Mouse (Mus musculus): Measurements from ENCODE around the gene Tirap. TPM values are rescaled to one million over a fixed set of nuclear protein-coding genes. Genes with fewer than 3 reads are reported as not detected.
A peak's percentile ranks its signal among the peaks of the same experiment; 100 is the strongest.

Gene Tirap
- polyA plus RNA-seq, 1 experiment from 2014 or later = 10.6 TPM

GRCm38 (mm10) chr9:35204421-35204820, 4.3 kb upstream of the Tirap start:
- Histone ChIP-seq H3K27me3 (ENCODE audit: insufficient read depth, low read length) (no peaks in the 10 kb centered on the region), H3K4me3 (ENCODE audit: low read depth, low read length) (no peak overlapping the region), H3K9me3 (ENCODE audit: low read length) (no peaks in the 10 kb centered on the region), H3K4me1 (ENCODE audit: insufficient read depth) (peaks cover 12% of the 10 kb centered on the region), H3K27ac (ENCODE audit: low read depth) (no peak overlapping the region), H3K4me2 (ENCODE audit: low read depth, low read length) (no peak overlapping the region), H3K36me3 (replicated peaks; ENCODE audit: insufficient read depth, low read length) (peaks cover 48% of the 10 kb centered on the region), H3K9ac (replicated peaks) (no peak overlapping the region)
- WGBS (ENCODE audit: insufficient replicate concordance) = 86% methylated on average over 2 of the region's 2 CpGs
- TF ChIP-seq EP300 (IDR thresholded peaks at IDR 0.05; ENCODE audit: low read depth) (no peak), CTCF (IDR thresholded peaks at IDR 0.05; ENCODE audit: low read depth) (no peak)
- no peak for ATAC-seq
- DNase-seq = no peak

GRCm38 (mm10) chr9:35203536-35203935, 3.4 kb upstream of the Tirap start:
- H3K4me1 ChIP-seq (ENCODE audit: insufficient read depth) = peaks cover 12% of the 10 kb centered on the region
- 25% methylated on average over 3 of the region's 3 CpGs for WGBS (ENCODE audit: insufficient replicate concordance)

GRCm38 (mm10) chr9:35200529-35201060, 504 bp upstream of the Tirap start:
- DNase-seq (no peak), ATAC-seq (no peak)
- peak; percentile 18; the same call in 1 of the 2 replicates for TF ChIP-seq EP300 (IDR thresholded peaks at IDR 0.05; ENCODE audit: low read depth)
- no peak for TF ChIP-seq CTCF (IDR thresholded peaks at IDR 0.05; ENCODE audit: low read depth)
- H3K36me3 ChIP-seq (replicated peaks; ENCODE audit: insufficient read depth, low read length) = peaks cover 13% of the 10 kb centered on the region
- H3K9me3 ChIP-seq (ENCODE audit: low read length) = no peaks in the 10 kb centered on the region
- whole genome bisulfite sequencing (ENCODE audit: insufficient replicate concordance) = 35% methylated on average over 9 of the region's 9 CpGs
- H3K9ac ChIP-seq (replicated peaks) = peak overlapping the region; percentile 84
- H3K4me2 ChIP-seq (ENCODE audit: low read depth, low read length) = peak overlapping the region; percentile 86
- H3K27ac ChIP-seq (ENCODE audit: low read depth) = peak overlapping the region; percentile 94; the same call in 1 of the 2 replicates
- H3K4me1 ChIP-seq (ENCODE audit: insufficient read depth) = peaks cover 16% of the 10 kb centered on the region
- H3K27me3 ChIP-seq (ENCODE audit: insufficient read depth, low read length) = no peaks in the 10 kb centered on the region
- H3K4me3 ChIP-seq (ENCODE audit: low read depth, low read length) = peak overlapping the region; percentile 72

More at GRCm38 (mm10) chr9:35203536-35203935, 3.4 kb upstream of the Tirap start:
- ATAC-seq = no peak
- Histone ChIP-seq H3K9ac (replicated peaks) (no peak overlapping the region), H3K4me3 (ENCODE audit: low read depth, low read length) (no peak overlapping the region), H3K27ac (ENCODE audit: low read depth) (no peak overlapping the region), H3K36me3 (replicated peaks; ENCODE audit: insufficient read depth, low read length) (peaks cover 40% of the 10 kb centered on the region), H3K9me3 (ENCODE audit: low read length) (no peaks in the 10 kb centered on the region), H3K4me2 (ENCODE audit: low read depth, low read length) (no peak overlapping the region), H3K27me3 (ENCODE audit: insufficient read depth, low read length) (no peaks in the 10 kb centered on the region)
- no peak for TF ChIP-seq CTCF (IDR thresholded peaks at IDR 0.05; ENCODE audit: low read depth)
- no peak for TF ChIP-seq EP300 (IDR thresholded peaks at IDR 0.05; ENCODE audit: low read depth)
- DNase-seq = no peak

GRCm38 (mm10) chr9:35198945-35199771, 933 bp downstream of the Tirap start:
- no peaks in the 10 kb centered on the region for H3K27me3 ChIP-seq (ENCODE audit: insufficient read depth, low read length)
- 16% methylated on average over 18 of the region's 18 CpGs for WGBS (ENCODE audit: insufficient replicate concordance)
- H3K9ac ChIP-seq (replicated peaks) = peak overlapping the region; percentile 84

DNA sequence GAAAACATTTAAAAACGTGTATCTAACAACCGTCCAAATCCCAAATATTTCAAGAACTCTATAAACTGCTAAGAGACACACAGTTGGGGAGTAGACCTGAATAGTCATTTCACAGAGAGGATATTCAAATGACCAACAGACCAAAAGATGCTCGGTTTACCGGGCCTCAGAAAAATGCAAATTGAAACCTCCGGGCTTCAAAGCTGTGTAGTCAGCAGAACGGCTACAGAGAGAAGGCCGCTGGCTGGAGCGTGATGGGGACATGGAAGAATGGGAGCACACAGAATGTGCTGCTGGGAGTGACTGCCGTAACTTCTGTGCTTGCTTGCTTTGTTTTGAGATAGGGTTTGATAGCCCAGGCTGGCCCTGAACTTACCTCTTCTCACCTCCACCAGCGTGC, 1.7 kb downstream of the Tirap start:
- TF ChIP-seq EP300 (IDR thresholded peaks at IDR 0.05; ENCODE audit: low read depth) (no peak), CTCF (IDR thresholded peaks at IDR 0.05; ENCODE audit: low read depth) (no peak)
- Histone ChIP-seq H3K9ac (replicated peaks) (peak overlapping the region; percentile 84), H3K36me3 (replicated peaks; ENCODE audit: insufficient read depth, low read length) (no peaks in the 10 kb centered on the region), H3K4me2 (ENCODE audit: low read depth, low read length) (peak overlapping the region; percentile 86), H3K4me3 (ENCODE audit: low read depth, low read length) (peak overlapping the region; percentile 72), H3K27ac (ENCODE audit: low read depth) (peak overlapping the region; percentile 94), H3K4me1 (ENCODE audit: insufficient read depth) (peaks cover 18% of the 10 kb centered on the region), H3K27me3 (ENCODE audit: insufficient read depth, low read length) (no peaks in the 10 kb centered on the region), H3K9me3 (ENCODE audit: low read length) (no peaks in the 10 kb centered on the region)
- 69% methylated on average over 10 of the region's 10 CpGs for WGBS (ENCODE audit: insufficient replicate concordance)
- DNase-seq (no peak), ATAC-seq (no peak)

More at GRCm38 (mm10) chr9:35198945-35199771, 933 bp downstream of the Tirap start:
- no peak for TF ChIP-seq CTCF (IDR thresholded peaks at IDR 0.05; ENCODE audit: low read depth)
- TF ChIP-seq EP300 (IDR thresholded peaks at IDR 0.05; ENCODE audit: low read depth) = no peak
- no peaks in the 10 kb centered on the region for H3K36me3 ChIP-seq (replicated peaks; ENCODE audit: insufficient read depth, low read length)
- peak overlapping the region; percentile 72 for H3K4me3 ChIP-seq (ENCODE audit: low read depth, low read length)
- peaks cover 18% of the 10 kb centered on the region for H3K4me1 ChIP-seq (ENCODE audit: insufficient read depth)
- no peaks in the 10 kb centered on the region for H3K9me3 ChIP-seq (ENCODE audit: low read length)
- DNase-seq = peak; percentile 21
- H3K27ac ChIP-seq (ENCODE audit: low read depth) = peak overlapping the region; percentile 94
- H3K4me2 ChIP-seq (ENCODE audit: low read depth, low read length) = peak overlapping the region; percentile 86
- ATAC-seq = peak; percentile 57

DNA sequence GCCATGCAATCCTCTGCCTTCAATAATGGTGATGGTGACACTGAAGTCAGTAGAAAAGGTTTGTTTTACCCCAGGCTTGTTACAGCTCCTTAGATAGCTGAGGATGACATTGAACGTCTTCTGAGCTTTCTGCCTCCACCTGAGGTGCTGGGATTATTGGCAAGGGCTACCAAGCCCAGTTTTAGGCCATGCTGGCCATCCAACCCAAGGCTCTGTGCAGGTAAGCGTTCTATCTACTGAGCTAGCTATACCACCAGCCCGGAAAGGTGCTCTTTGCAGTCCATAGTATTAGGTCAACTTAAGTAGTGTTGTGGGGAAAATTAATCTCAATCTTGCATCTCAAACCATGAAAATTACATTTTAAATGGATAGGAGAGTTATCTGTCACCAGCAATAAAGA, 2.5 kb downstream of the Tirap start:
- Histone ChIP-seq H3K4me1 (ENCODE audit: insufficient read depth) (peaks cover 18% of the 10 kb centered on the region), H3K9me3 (ENCODE audit: low read length) (no peaks in the 10 kb centered on the region), H3K27me3 (ENCODE audit: insufficient read depth, low read length) (no peaks in the 10 kb centered on the region), H3K36me3 (replicated peaks; ENCODE audit: insufficient read depth, low read length) (no peaks in the 10 kb centered on the region), H3K4me3 (ENCODE audit: low read depth, low read length) (no peak overlapping the region), H3K4me2 (ENCODE audit: low read depth, low read length) (peak overlapping the region; percentile 86; the same call in 1 of the 2 replicates), H3K9ac (replicated peaks) (no peak overlapping the region), H3K27ac (ENCODE audit: low read depth) (no peak overlapping the region)
- TF ChIP-seq CTCF (IDR thresholded peaks at IDR 0.05; ENCODE audit: low read depth) = no peak
- TF ChIP-seq EP300 (IDR thresholded peaks at IDR 0.05; ENCODE audit: low read depth) = no peak
- ATAC-seq (no peak), DNase-seq (no peak)
- WGBS (ENCODE audit: insufficient replicate concordance) = 76% methylated on average over 3 of the region's 3 CpGs

All from liver, postnatal 0 days (tissue).